In genomic region chr2:169237321-169237720, GRCm38 (mm10) we compare ENCODE assay signal across 12 mouse cellular contexts.
"Had no signal": no experiment of that assay in that cellular context is flagged by ENCODE, and none has a peak within 500 bp of the region (broad histone marks: within the 10 kb centered on the region; RNA-seq: fewer than 3 reads in every experiment).

No protein-coding gene starts in this region.

- H3K4me3 ChIP-seq: layer of hippocampus, adult 2 months; limb, embryonic 13.5 days; liver, embryonic 13.5 days; neural tube, embryonic 12.5 days had no signal

- H3K27ac ChIP-seq: layer of hippocampus, adult 2 months; limb, embryonic 13.5 days; liver, embryonic 13.5 days; neural tube, embryonic 12.5 days; stomach, postnatal 0 days had no signal

- H3K36me3 ChIP-seq: limb, embryonic 13.5 days; liver, embryonic 13.5 days; neural tube, embryonic 12.5 days had no signal

- DNase-seq: left cerebral cortex, postnatal 4 days; liver, embryonic 13.5 days; lung, adult 18-20 months; midbrain, embryonic 14.5 days; thymus, postnatal 4 days had no signal

- H3K27me3 ChIP-seq: limb, embryonic 13.5 days; liver, embryonic 13.5 days; neural tube, embryonic 12.5 days had no signal

- H3K4me1 ChIP-seq: liver, embryonic 13.5 days; neural tube, embryonic 12.5 days had no signal

- H3K9ac ChIP-seq: limb, embryonic 13.5 days; liver, embryonic 13.5 days; neural tube, embryonic 12.5 days had no signal

- ATAC-seq: hindbrain, embryonic 16.5 days; inflammation-experienced regulatory T-cells, adult 6 months; intestine, postnatal 0 days had no signal
